Mouse (Mus musculus): ENCODE results near the gene Ifih1.

Ifih1 gene

DNA sequence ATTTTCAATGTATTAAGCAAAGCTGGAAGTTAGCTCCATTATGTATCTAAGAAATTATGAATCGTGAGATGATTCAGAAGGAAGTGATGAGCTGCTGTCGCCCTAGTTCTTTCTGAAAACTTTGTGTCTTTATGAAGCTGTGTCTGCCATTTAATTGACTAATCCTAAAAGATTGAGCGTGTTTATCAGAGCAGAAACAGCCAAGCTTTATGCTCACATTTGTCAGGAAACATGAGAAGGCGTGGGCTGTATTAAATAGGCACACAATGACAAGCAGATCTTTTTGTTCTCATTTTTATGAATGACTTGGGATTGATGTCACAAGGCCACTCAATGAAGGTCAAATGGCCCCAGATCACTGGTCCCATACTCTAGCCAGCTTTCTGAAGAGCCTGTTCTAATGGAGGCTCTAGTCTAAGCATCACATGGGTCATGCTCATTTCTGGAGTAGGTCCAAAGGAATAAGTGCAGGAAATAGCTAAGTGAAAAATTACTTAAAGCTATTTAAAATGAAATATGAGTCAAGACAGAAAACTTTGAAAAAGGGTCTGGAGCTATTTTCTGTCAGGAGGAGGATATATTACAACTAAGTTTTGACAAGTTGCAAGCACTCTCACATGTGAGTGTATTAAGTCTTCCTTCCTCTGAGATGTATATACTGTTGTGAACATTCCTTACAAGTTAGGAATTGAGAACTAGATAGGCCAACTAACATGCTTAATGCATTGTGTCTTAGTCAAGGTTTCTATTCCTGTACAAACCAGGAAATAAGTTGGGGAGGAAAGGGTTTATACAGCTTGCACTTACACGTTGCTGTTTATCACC is 83.2 kb downstream of the Ifih1 start:
- in situ Hi-C loops (cut with MboI, MseI): no loop called here

DNA sequence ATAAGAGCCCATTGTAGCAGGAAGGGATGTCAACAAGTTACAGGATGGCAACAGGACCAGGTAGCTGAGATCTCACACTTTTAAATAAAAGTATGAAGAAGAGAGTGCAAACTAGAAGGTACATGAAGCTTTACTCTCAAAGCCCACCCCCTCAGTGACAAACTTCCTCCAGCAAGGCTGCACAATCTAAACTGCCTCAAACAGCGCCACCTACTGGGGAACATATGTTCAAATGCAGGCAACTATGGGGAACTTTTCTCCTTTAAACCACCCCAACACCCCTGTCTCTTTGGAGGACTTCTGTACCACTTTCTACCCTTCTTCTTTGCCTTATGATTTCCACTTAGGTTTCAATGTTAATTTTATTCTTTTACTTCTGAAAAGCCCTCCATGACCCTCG is 88.6 kb downstream of the Ifih1 start:
- in situ Hi-C loops (cut with MboI, MseI): no loop called here

DNA sequence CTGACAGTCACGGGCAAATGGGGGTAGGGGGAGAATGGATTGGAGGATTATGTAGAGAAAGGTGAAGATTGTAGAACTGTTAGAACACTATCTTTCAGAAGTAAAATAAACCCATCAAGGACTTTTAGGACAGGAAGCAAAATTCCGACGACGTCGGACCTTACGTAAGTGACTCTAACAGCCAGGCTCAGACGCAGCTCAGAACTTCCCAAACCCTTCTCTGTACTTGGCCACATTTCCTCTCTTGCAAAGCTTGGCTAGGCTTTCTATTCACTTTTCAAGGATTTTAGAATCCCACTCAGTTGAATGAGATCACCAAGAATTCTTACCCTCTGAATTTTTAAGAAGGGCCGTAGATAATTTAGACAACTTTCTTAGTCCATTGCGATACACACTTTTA is 89.7 kb downstream of the Ifih1 start:
- in situ Hi-C loops (cut with MboI, MseI): no loop called here

DNA sequence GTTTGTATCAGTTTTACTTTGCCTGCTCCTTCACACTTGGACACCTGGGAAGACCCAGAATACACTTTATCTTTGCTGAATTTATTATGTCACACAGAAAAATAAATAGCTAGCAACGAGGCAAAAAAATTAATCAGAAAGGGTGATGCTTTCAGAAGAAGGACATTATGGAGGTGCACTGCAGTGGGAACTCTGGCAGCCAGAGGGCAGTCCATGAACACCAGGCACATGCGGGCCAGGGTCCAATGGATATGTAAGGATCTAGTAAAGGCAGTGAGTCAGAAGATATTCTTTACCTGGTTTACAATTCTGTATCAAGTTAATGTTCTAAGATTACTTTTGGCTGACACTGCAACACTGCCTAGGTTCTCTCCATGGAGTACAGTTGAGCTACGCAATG is 96.4 kb downstream of the Ifih1 start:
- in situ Hi-C loops (cut with MboI, MseI): no loop called here

DNA sequence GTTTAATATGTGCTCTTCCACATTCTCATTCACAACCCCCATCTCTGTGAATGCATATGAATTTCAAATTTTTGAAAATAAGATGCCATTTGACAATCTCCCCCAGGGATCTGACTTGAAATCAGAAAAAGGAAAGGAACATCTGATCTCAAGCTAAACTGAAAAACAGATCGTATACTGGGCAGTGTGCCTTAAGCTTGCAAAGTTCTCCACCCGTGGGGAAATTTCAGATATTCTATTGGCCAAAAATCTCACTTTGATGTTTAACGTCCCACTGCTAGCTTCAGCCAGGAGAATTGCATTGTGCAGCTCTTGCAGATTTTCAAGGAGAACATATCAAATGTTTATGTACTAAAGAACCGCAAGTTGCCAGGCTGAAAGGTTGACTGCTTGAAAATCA is 96.9 kb downstream of the Ifih1 start:
- in situ Hi-C loops (cut with MboI, MseI): no loop called here

DNA sequence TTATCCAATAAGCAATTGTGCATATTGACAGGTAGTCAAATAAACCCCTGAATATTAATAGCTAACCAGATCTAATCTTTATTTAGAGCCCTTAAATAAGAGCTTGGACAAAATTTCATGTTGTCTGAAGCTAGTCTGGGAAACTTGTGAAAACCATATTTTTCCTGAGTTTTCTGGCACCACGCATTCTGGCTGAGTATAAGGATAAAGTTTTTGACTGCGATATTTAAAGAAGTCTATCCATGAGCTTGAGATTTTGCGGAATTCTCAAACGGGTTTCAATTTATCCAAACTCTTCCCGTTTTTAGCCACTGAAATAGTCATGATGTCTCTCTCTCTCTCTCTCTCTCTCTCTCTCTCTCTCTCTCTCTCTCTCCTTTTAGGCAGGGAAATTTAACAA is 98.0 kb downstream of the Ifih1 start:
- in situ Hi-C loops (cut with MboI, MseI): no loop called here
